Mouse (Mus musculus): ENCODE measurements around the gene Lrrtm4.

The Lrrtm4 gene

DNA sequence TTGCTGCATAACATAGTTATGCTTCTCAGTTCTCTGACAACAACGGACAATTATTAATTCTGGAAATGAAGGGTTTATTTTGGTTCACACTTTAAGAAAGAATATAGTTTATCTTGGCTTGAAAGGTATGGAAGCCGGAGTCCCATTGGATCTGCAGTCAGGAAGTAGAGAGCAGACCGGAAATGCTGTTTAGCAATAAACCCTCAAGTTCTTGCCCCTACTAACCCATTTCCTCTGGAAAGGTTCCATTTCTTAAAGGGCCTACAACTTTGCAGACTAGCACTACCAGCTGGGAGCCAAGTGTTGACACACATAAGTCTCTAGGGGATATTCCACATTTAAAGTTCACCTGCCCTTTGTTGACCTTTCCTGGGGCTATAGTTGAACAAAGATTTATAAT, 309.7 kb downstream of the Lrrtm4 start:
- DNase-seq (ENCODE audit: low spot score in 2 of 2): no peak

DNA sequence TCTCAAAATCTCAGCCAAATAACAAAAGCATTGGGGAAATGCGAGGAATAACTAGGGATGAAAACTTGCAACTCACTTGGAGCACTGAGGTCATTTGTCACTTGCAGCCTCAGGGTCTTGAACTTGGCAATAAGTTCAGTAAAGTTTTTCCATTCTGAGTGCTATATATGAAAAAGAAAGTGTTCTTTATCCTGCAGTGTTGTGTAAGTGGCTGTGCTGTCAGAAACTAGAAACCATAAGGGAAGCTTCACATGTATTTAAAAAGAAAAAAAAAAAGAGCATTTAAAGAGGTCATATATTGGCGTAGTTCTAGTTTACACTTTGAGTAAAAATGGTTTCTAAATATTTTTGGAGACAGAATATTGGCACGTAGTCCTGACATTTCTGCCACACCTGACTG, 313.1 kb downstream of the Lrrtm4 start:
- no peak for DNase-seq (ENCODE audit: low spot score in 2 of 2)

DNA sequence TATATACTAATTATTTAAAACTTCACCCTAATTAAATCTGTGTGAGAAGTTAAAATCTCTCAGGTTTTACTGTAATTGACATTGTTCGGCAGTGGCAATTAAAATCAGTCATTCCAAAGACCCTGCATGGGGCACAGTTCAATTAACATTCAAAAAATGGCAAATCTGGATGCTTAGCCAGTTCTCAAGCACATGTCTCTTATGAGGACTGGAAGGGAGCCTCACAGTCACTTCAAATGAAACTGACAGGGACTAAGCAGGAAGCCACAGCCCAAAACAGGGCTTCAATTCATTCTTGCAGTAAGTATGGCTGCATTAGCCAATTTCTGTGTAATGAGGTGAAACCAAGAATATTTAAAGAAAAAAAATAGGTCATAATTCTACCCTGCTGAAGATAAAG, 333.6 kb downstream of the Lrrtm4 start:
- DNase-seq (ENCODE audit: low spot score in 2 of 2): no peak

DNA sequence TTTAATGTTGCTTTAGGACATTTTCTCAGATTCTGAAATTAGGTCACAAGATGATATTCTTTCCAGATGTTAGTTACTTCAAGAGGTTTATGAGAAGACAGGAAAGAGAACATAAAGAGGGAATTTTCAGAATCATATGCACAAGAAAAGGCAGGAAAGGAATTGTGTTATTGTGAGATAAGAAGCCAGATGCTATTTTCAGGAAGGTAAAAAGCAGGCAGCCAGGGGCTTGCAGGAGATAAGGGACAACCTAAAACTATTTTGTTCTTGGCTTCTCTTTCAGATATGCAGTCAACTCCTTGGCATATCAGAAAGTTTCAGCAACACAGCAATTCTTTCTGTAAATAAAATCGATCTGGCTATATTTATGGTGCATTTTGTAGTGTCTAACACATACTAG, 338.4 kb downstream of the Lrrtm4 start:
- DNase-seq (ENCODE audit: low spot score in 2 of 2): no peak

DNA sequence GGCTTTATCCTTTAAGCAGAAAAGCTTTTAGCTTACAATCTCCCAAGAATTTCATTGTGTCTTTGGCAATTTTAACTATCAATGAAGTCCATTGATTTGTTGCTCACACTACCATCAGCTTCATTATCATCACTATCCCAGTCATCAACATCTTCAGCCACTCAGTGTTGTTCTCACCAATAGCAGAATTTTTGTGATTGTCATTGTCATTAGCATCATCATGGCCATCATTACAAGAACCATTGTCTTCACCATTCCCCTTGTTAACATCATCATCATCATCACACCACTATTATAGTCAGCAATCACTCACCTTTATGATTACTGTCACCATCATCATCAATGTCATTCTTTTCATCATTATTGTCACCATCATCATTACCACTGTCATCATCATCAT, 344.9 kb downstream of the Lrrtm4 start:
- no peak for DNase-seq (ENCODE audit: low spot score in 2 of 2)

DNA sequence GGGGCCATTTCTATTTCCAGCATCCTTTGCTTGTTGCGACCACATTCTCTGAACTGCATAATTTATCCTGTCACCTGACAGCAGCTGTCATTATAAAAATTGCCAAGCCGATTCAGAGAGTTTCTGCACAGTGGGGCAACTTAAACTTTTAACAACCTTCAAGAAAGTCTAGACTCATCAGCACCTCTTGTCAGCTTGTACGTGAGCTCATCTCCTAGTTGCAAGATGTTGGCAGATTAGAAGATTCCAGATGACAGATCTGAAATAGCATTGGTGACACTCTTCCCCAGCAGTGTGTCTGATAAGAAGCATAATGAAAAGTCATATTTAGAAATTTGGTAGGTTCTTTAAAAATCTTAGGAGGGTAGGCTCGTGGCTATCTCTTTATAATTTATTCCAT, 347.9 kb downstream of the Lrrtm4 start:
- no peak for DNase-seq (ENCODE audit: low spot score in 2 of 2)

DNA sequence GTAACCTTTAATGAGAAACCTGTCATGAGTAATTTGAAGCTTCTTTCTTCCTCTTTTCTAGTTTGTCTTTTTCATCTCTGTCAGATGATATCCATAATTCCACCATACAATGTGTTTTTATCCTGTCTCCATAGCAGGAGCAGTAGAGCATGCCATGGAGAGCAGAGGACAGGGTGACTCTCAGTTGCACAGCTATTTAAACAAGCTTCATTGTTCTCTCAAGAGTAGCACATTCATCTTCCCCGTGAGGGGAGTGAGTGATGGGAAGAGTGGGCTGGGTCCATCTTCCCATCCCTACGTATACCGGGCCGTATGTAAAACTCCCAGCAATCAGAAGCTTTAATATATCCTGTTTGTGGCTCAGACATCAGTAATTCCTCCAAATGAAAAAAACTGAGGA, 370.9 kb downstream of the Lrrtm4 start:
- DNase-seq (ENCODE audit: low spot score in 2 of 2): no peak

DNA sequence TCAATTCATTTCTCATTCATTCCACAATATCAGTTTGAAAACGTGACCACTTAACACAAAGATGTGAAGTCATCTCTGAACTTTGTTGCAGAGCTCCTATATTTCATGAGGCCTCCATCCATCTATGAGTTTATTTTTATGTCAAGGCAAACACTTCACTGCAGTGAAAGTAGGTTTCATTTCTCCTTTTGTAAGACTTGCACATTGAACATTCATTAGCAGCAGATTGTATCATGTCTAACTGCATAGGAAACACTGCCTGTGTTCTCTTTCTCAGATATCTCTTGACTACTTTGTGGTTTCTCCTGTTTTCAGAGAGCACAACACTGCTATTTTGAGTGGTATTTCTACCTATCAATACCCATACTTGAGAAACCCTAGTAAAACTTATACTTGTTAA, 388.1 kb downstream of the Lrrtm4 start:
- DNase-seq (ENCODE audit: low spot score in 2 of 2): no peak

DNA sequence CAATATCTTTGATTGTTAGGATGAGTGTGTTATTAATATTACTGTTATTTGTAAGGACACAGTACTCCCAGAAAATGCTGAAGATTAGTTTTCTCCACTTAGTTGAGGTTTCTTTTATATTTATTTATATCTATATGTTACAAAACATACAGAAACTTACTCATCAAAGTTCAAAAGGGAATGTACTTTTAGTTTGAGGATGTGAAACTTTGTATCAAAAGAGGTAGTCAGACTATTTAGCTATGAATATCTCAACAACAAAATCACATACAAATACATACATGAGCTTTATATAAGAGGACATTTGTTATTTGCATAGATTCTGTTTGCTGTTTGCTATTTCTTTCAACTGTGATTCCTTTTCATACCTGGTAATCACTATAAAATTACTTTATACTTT, 421.5 kb downstream of the Lrrtm4 start:
- no peak for DNase-seq (ENCODE audit: low spot score in 2 of 2)

DNA sequence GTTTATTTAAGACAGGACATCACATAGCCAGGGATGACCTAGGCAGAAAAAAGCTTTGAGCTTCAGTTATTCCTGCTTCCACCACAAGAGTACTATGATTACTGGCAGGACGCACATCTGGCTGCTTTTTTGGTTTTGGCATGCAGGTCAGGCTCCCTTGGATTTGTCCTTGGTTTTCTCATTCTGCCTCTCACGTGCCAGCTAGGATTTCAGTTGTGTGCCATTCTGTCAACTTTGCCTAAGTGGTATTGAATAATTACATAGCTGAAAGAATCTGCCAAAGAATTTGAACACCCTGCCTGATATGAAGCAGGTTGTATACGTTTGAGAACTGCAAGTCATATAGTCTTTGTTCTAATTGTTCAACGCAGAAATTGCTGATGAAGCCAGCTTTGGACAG, 451.9 kb downstream of the Lrrtm4 start:
- DNase-seq (ENCODE audit: low spot score in 2 of 2): no peak

DNA sequence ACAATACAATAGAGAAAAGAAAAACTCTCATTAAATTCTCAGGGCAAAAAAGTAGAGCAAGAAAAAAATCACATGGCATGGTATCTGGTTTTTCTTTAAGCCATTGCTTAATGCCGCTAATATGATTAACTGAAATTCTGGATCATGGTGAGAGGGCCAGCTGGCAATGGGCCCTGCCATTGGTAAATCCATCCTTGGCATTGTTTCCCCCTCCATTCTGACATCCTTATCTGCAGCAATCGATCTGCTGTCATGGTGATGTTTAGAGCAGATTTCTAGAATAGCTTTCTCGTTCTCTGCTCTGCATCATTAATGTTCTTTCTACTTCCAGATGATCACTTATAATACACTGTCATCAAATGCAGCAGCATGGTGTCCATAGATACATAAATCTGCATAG, 457.5 kb downstream of the Lrrtm4 start:
- no peak for DNase-seq (ENCODE audit: low spot score in 2 of 2)

DNA sequence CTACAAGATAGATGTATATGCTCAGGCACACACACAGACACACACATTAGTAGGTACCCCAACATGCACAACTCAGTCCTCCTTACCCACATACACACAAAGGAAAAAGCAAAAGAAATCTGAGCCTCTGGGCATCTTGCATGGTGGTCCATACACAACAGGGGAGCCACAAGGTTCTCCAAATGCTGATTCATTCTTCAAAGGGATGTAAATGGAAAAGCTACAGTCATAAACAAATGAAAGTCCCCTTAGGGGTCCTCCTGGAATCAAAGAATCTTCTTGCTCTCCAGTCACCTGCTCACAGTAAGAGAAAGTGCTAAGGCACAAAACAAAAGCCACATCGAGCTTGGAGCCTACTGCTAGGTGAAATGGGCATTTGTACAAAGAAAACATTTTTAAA, 526.3 kb downstream of the Lrrtm4 start:
- no peak for DNase-seq (ENCODE audit: low spot score in 2 of 2)

DNA sequence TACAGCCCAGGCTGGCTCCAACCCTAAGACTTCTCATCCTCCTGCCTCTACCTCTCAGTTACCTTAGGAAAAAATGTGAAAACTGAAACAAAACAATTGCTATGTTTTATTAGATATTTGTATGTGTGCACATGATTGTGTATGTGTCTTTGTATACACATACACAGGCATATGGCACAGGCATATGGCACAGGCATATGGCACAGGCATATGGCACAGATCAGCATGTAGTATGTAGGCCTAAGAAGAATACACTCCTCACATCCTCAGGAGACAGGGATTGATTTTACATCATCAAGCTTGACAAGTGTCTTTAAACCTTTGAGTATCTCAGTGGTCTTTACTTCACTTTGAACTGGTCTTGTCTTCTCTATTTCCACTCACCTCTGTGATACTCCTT, 531.2 kb downstream of the Lrrtm4 start:
- no peak for DNase-seq (ENCODE audit: low spot score in 2 of 2)

DNA sequence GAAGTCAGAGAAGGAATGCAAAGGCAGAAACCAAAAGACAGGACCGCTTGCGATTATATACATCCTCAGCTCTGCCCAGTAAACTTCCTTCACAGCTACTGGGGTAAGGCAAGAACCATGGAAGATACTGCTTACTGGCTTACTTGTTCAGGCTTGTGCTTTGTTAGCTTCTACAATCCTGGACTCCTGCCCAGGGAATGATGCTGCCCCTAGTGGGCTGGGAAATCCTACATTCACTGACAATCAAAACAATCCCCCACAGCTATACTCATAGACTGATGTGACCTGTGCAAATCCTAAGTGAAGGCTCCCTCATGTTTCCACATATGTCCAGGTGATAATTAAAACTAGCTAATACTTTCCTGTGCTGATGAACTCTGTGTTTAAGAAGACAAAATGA, 534.7 kb downstream of the Lrrtm4 start:
- DNase-seq (ENCODE audit: low spot score in 2 of 2): no peak

DNA sequence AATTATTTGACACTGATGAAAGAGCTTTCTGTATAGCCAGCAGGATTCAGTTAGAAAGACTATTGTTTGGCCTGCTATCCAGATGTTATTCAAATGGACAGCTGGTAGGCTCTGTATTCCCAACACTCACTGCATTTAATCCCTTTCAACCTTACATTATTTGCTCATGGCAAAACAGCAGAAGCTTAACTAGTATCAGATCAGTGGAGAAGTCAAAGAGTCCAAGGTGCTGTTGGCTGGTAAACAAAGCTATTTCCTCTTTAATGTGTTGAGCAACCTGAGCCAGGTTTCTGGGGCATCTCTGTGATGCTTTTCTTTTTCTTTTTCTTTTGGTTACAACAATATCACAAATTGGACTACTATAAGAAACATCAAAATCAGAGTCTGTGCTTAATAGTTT, 536.3 kb downstream of the Lrrtm4 start:
- DNase-seq (ENCODE audit: low spot score in 2 of 2): no peak

DNA sequence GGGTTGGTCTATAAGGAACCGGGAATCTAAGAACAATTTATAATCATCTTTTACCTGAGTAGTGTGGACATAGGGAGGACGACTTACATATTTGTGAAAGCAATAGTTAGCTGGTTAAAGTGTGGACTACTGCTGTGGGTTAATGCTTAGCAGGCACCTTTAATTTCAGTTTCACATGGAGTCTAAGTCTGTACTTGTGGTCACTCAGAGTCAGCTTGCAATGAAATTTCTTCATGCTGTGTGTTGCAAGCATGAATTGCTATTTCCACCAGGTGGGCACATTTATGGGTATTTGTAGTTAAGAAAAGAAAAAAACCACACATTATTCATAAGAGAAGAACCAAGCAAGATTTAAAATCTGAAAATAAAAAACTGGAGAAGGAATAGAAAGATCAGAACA, 558.5 kb downstream of the Lrrtm4 start:
- DNase-seq (ENCODE audit: low spot score in 2 of 2): no peak

DNA sequence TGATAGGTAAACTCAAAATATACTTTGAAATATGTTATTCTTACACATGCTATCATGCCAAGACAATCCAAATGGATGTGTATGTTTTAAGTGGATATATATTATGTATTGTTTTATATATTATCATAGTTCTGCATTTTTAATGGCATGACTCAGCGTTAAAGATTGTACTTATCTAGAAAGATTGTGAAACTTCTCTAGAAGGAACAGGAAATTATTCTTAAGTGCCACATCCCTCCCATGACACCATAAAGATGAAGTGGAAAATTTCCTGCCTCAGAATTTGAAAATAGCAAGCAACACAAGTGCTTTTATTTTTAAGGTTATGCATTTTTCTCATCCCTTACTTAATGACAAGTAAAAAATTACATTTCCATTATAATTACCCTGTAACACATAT, 563.5 kb downstream of the Lrrtm4 start:
- DNase-seq (ENCODE audit: low spot score in 2 of 2): no peak

DNA sequence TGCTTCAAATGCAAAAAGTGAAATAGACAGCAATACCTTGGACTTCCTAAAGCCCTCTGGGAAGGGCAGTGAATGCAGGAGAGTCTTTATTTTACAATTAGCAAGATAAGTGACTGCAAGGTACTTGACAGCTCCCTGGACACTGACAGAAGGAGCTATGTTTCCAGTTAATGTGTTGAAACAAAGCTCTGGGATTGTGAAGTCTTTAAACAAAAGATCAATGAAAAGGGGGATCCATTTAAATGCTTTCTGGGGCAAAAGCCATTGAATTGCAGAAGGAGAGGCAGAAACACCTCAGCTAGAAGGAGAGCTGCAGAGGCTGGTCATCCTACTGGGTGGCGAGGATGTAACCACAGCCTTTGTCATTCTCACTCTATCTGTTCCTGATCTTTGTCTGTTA, 571.1 kb downstream of the Lrrtm4 start:
- DNase-seq (ENCODE audit: low spot score in 2 of 2): no peak

DNA sequence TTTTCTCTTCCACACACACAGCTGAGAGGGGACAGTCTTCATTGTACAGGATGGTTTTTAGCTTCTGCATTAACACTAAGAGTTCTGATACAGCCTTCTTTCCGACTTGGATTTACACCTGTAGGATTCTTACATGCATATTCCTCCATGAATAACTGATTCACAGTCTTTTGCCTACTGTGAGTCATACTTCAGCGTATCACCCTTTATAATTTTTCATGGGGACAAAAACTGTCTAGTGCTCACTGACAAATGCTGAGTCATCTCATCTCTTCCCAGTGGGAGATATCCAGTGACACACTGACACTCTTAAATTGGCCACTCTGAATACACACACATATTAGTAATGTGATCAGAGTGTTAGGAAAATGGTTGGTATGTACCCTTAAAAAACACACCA, 600.8 kb downstream of the Lrrtm4 start:
- no peak for DNase-seq (ENCODE audit: low spot score in 2 of 2)

DNA sequence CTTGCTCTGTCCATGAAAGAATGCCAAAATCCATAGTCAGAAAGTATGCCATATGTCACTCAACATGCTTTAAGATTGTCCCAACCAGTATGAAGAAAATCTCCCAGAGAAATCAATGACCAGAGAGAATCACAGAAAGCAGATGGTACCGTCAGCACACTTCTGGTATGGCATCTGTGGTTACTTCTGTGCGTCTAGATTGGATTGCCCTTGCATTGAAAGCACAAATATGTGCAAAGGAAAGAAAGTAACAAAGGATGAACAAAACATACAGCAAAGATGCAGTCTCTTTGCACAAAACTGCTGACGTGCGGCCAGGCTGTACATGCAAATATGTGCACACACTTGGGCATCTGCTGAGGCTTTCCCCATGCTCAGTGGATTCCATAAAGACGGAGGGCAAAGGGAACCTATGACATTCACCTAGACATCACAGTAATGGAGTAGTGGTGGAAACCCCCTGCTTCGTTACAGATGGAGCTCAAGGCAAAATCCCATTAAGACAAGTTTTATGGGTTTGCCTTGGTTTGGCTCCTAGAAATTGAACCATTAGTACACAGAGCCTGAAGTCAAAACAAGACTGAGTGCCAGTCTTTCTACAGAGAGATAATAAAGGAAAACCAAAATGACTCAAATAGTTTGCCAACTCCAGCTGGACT, 604.1 kb downstream of the Lrrtm4 start:
- peak in 1 of 2 experiments; percentile 7 for DNase-seq (ENCODE audit: low spot score in 2 of 2)

DNA sequence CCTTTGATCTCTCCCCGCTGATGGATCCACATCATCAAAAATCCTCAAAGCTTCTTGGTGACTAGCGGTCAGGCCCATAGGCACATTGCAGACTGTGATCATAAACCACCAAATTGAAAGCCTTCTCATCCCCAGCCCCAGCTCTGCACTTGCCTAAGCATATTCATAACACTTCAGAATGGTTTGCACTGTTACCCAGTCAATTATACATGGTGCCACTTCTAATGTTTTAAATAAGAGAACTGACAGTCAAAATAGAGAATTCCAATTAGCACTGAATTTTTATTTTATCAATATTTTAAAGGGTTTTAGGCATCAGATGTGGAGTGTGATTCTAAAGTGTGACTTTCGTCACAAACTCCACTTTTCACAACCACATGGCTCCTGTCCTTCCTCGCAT, 606.8 kb downstream of the Lrrtm4 start:
- no peak for DNase-seq (ENCODE audit: low spot score in 2 of 2)

DNA sequence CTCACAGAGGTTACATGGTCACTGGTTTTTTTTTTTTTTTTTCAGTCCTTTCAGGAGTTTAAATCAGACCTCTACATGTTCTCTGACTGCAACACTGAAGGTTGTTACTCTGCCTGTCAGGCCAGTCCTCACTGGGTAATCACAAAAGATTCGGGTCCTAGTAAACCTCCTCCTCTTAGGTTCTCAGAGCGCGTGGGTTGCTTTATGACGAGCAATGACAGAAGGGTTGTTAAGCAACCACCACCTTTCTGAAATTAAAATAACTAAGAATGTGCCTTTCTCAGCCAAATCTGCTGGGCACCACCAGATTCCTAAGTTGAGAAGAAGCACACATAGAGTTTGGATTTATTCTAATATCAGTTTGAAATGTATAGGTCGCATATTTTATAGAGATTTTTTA, 644.1 kb downstream of the Lrrtm4 start:
- DNase-seq (ENCODE audit: low spot score in 2 of 2): no peak

DNA sequence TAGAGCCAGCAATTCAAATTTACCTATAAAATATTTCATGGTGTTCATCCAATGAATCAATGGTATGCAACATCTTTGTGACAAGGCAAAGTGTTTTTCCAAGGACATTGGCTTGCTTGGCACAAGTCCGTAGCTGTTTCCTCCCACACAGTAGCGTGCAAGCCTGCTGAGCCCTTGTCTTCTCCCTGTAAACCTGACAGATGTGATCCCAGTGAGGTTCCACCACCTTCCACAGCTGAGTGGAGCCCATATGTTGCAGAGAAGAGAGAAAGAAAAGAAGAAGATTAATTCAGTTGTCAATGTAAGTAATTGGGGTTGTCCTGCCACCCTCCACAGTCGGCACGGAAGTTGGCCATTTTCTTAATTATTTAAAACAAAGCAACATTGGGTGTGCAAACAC, 645.4 kb downstream of the Lrrtm4 start:
- no peak for DNase-seq (ENCODE audit: low spot score in 2 of 2)

DNA sequence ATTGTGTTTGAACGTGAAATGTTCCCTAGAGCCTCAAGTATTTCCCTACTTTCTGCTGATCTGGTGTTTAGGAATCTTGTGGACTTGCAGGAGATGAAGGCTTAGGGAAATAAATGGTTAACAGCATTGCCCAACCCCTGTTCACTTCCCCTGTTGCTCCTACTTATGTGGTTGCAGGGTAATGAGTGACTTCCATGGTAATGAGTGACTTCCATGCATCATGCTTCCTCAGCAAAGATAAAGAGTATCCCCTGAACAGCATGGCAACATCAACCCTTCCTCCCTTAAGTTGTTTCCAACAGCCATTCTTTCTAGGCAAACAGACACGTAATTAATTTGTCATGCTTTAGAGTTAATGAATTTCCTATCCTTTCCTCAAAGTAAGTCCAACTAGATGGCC, 685.5 kb downstream of the Lrrtm4 start:
- no peak for DNase-seq (ENCODE audit: low spot score in 2 of 2)

DNA sequence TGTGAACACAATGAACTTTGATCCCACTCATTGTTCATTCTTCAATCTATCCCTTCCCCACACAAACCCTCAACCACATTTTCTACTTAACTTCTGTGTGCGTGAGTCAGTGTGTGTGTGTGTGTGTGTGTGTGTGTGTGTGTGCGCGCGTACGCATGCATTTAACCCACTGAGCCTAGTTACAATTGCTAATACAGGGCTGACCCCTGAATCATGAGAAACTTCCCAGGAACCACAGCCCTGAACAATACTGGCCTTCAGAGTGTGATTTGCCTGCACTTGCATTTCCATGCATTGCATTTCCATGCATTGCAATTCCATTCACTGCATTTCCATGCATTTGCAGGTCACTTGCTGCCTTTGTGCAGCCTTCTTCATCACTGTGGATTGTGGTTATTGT, 701.8 kb downstream of the Lrrtm4 start:
- no peak for DNase-seq (ENCODE audit: low spot score in 2 of 2)
